Mouse (Mus musculus): ENCODE measurements at regions not wholly inside any gene's neighbourhood (a gene's known extent, or its start where the extent isn't known, plus 50 kb on each side); places are given as distances from the start of the nearest gene placed in this dataset.

DNA sequence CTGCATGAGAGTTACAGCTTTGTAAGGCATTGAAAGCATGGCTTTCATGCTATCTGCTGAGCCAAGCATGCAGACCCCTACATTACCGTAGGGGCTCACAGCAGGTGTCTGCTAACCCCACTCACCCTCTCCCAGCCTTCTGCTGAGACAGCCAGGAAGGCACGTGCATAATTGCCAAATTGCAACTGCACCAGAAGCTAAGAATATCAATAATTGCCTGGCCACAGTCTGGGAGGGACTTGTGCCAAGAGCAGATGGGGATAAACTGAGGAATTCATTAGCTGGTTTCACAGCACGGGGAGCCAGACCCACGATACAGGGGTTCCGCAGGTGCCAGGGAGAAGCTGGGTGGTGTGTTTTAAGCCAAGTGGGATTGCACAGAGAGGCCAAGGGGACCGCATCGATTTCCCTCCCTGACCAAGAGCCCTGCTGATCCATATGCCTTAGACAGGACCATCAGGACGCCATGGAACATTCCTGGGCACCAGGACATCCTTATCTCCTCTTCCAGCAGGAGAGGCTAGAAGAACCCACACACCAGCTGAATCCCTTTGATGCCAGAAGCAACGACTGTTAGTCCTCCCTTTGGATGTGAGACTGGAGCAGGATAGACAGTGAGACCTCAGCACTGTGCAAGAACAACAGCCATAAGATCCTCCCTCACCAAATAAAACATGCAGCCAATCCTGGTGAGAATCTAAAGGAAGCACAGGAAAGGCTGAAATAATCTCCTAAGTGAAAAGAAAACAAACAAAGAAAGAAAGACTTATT, 84.8 kb upstream of the Glrp1 start:
- H3K27me3 ChIP-seq (ENCODE audit: insufficient read depth, low read length), result no peaks in the 10 kb centered on the region; the same call in 1 of the 2 replicates
- H3K9me3 ChIP-seq (replicated peaks), result no peaks in the 10 kb centered on the region
- H3K36me3 ChIP-seq (replicated peaks), result no peaks in the 10 kb centered on the region
- no peak for DNase-seq (ENCODE audit: low spot score)
- no peak overlapping the region for H3K4me3 ChIP-seq (ENCODE audit: low read depth, low read length)
- TF ChIP-seq TAL1 (conservative IDR thresholded peaks at IDR 0.05; ENCODE audit: low read depth, low read length) (no peak), GATA1 (IDR thresholded peaks at IDR 0.05; ENCODE audit: borderline replicate concordance, low read length) (no peak), GATA2 (IDR thresholded peaks at IDR 0.05; ENCODE audit: borderline replicate concordance, low read depth, low read length) (no peak), POLR2AphosphoS5 (IDR thresholded peaks at IDR 0.05; ENCODE audit: insufficient replicate concordance, low read depth, low read length) (no peak), CTCF (IDR thresholded peaks at IDR 0.05; ENCODE audit: low read depth, low read length) (no peak)
- no peak for ATAC-seq (ENCODE audit: extremely low read depth, insufficient number of reproducible peaks, low FRiP score, poor library complexity, severe bottlenecking)
- no peaks in the 10 kb centered on the region for H3K4me1 ChIP-seq (ENCODE audit: insufficient read depth, low read depth, low read length)

DNA sequence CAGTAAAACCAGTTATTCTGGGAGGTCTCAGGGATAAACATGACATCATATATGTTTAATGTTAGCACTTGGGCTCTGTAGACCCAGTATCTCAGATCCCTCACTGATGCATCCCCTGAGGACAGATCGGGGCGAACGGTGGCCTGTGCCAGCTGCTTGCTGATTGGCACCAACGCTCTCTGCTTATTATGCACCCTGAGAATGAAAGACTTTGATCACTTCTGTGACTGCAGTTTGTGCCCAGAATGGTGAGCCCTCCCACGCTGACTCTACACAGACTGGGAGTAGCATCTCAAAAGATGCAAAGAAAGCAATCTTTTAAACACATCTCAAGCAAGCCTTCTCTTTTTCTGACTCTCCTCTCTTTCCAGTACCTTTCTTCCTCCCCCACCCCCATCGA, 82.2 kb upstream of the Glrp1 start:
- peaks cover 7% of the 10 kb centered on the region for H3K4me1 ChIP-seq (ENCODE audit: insufficient read depth, low read depth, low read length)
- H3K9me3 ChIP-seq (replicated peaks), result no peaks in the 10 kb centered on the region
- no peak for TF ChIP-seq GATA2 (IDR thresholded peaks at IDR 0.05; ENCODE audit: borderline replicate concordance, low read depth, low read length)
- no peak for TF ChIP-seq POLR2AphosphoS5 (IDR thresholded peaks at IDR 0.05; ENCODE audit: insufficient replicate concordance, low read depth, low read length)
- no peak for TF ChIP-seq CTCF (IDR thresholded peaks at IDR 0.05; ENCODE audit: low read depth, low read length)
- no peak for TF ChIP-seq GATA1 (IDR thresholded peaks at IDR 0.05; ENCODE audit: borderline replicate concordance, low read length)
- TF ChIP-seq TAL1 (conservative IDR thresholded peaks at IDR 0.05; ENCODE audit: low read depth, low read length), result no peak
- no peaks in the 10 kb centered on the region; the same call in 1 of the 2 replicates for H3K27me3 ChIP-seq (ENCODE audit: insufficient read depth, low read length)
- H3K4me3 ChIP-seq (ENCODE audit: low read depth, low read length), result no peak overlapping the region
- DNase-seq (ENCODE audit: low spot score) (no peak), ATAC-seq (ENCODE audit: extremely low read depth, insufficient number of reproducible peaks, low FRiP score, poor library complexity, severe bottlenecking) (no peak)
- no peaks in the 10 kb centered on the region for H3K36me3 ChIP-seq (replicated peaks)

DNA sequence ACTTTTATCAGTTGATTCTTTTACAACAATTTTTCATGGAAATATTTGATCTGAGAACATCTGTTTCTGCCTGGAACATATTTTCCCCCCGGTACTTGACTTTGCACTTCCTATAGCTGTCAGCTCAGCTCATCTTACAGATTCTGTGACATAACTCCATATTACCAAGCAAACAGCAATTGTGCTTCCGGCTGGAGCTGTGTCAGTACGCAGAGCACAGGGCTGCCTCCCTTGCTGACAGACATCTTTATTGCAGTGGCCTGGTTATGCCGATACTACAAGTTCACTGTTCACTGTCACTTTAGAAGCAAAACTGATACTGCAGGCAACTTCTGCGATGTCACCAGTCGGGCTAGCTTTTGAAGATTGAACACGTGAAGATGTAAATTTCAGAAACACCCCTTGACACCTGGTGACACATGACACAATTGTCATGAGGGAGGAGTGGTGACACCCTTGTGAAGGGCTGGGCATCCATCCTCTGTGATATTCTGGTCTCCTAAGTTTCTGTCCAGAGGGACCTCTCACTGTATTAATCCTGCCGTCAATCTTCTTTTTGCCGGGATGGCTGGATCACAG, 81.0 kb upstream of the Glrp1 start:
- TF ChIP-seq CTCF (IDR thresholded peaks at IDR 0.05; ENCODE audit: low read depth, low read length) (no peak), GATA2 (IDR thresholded peaks at IDR 0.05; ENCODE audit: borderline replicate concordance, low read depth, low read length) (no peak), TAL1 (conservative IDR thresholded peaks at IDR 0.05; ENCODE audit: low read depth, low read length) (no peak), GATA1 (IDR thresholded peaks at IDR 0.05; ENCODE audit: borderline replicate concordance, low read length) (no peak), POLR2AphosphoS5 (IDR thresholded peaks at IDR 0.05; ENCODE audit: insufficient replicate concordance, low read depth, low read length) (no peak)
- Histone ChIP-seq H3K36me3 (replicated peaks) (no peaks in the 10 kb centered on the region), H3K4me1 (ENCODE audit: insufficient read depth, low read depth, low read length) (peaks cover 11% of the 10 kb centered on the region), H3K4me3 (ENCODE audit: low read depth, low read length) (no peak overlapping the region), H3K27me3 (ENCODE audit: insufficient read depth, low read length) (no peaks in the 10 kb centered on the region; the same call in 1 of the 2 replicates), H3K9me3 (replicated peaks) (no peaks in the 10 kb centered on the region)
- no peak for ATAC-seq (ENCODE audit: extremely low read depth, insufficient number of reproducible peaks, low FRiP score, poor library complexity, severe bottlenecking)
- no peak for DNase-seq (ENCODE audit: low spot score)

DNA sequence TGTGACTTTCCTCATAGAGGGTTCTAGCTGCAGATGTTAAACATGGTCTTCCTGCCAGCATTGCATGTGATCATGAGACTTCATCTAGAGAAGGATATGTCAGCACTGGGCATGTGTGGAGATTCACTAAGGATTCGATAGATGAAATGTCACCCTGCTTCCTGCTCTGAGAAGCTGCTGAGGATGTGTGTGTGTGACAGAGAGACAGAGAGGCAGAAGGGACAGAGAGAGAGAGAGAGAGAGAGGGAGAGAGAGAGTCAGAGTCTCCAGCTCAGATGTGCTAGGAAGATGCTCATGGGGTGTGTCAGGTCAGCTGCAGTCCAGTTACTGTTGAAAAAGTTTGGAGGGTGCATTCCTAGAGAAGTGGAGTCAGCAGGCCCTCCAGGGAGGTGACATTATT, 78.9 kb upstream of the Glrp1 start:
- no peaks in the 10 kb centered on the region for H3K36me3 ChIP-seq (replicated peaks)
- peaks cover 11% of the 10 kb centered on the region for H3K4me1 ChIP-seq (ENCODE audit: insufficient read depth, low read depth, low read length)
- H3K27me3 ChIP-seq (ENCODE audit: insufficient read depth, low read length), result no peaks in the 10 kb centered on the region
- ATAC-seq (ENCODE audit: extremely low read depth, insufficient number of reproducible peaks, low FRiP score, poor library complexity, severe bottlenecking) (no peak), DNase-seq (ENCODE audit: low spot score) (no peak)
- TF ChIP-seq POLR2AphosphoS5 (IDR thresholded peaks at IDR 0.05; ENCODE audit: insufficient replicate concordance, low read depth, low read length), result no peak
- no peak for TF ChIP-seq GATA1 (IDR thresholded peaks at IDR 0.05; ENCODE audit: borderline replicate concordance, low read length)
- no peak for TF ChIP-seq GATA2 (IDR thresholded peaks at IDR 0.05; ENCODE audit: borderline replicate concordance, low read depth, low read length)
- no peak for TF ChIP-seq CTCF (IDR thresholded peaks at IDR 0.05; ENCODE audit: low read depth, low read length)
- TF ChIP-seq TAL1 (conservative IDR thresholded peaks at IDR 0.05; ENCODE audit: low read depth, low read length), result no peak
- H3K4me3 ChIP-seq (ENCODE audit: low read depth, low read length), result no peak overlapping the region
- H3K9me3 ChIP-seq (replicated peaks), result no peaks in the 10 kb centered on the region

DNA sequence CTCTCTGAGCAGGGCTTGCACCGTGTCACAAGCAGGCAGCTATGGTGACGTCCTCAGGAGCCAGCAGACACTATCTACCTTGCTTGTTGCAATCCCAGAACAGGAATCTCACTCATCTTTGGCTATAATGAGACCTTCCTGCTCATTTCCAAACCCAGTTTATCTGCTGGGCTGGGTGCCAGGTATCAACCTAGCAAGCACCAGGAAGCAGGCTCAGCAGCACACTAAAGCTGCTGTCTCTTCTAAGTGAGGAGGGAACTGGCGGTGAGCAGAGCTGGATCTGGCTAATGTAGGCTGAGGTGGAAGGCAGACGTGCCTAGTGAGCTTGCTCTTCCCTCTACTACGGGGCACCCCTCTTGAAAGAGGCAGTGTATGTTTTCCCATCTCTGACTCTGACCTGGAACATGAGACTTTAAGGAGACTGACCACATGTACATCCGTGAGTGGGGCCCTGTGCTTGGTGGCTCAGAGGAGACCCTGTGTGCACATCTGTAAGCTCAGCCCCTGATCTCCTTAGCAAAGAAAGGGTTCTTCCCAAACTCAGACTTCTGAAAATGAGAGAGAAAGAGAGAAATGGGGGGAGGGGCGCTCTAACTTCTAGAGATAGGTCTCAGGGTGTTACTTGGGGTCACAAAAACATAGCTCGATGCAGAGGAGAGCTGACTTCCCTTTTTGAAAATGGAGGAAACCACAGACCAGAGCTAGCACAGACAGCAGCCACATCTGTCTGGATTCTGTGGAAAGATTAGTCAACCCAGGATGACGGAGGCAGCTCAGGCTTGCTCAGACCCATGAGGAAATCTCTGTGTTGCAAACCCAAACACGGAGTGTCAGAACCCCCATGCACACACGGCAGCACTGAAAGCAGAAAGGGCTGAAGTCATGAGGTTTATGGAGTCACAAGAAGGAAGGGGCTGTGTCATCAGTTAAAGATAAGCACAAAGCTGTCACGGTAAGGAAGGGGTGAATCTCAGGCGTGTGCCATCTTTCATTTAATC, 77.3 kb upstream of the Glrp1 start:
- no peaks in the 10 kb centered on the region for H3K27me3 ChIP-seq (ENCODE audit: insufficient read depth, low read length)
- no peak for ATAC-seq (ENCODE audit: extremely low read depth, insufficient number of reproducible peaks, low FRiP score, poor library complexity, severe bottlenecking)
- H3K4me1 ChIP-seq (ENCODE audit: insufficient read depth, low read depth, low read length), result peaks cover 11% of the 10 kb centered on the region
- no peaks in the 10 kb centered on the region for H3K9me3 ChIP-seq (replicated peaks)
- no peak overlapping the region for H3K4me3 ChIP-seq (ENCODE audit: low read depth, low read length)
- H3K36me3 ChIP-seq (replicated peaks), result no peaks in the 10 kb centered on the region
- TF ChIP-seq TAL1 (conservative IDR thresholded peaks at IDR 0.05; ENCODE audit: low read depth, low read length), result no peak
- DNase-seq (ENCODE audit: low spot score), result no peak

DNA sequence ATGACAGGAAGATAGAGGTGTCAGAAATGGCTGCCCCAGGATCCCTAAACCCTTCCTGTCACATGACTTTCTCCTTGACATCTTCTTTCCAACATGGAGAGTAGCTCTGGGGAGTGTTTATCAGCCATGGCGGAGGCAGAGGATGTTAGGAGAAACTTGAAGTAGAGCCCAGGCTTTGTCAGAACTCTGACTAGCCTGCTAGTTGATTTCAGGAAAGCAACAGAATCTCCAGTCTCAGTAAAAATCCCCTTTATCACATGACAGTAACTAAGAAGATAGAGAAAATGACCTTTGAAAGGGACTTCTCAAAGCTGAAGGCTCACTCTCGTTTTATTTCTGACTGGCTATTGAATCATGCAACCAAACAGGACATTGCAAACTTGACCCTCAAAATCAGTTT, 76.3 kb upstream of the Glrp1 start:
- Histone ChIP-seq H3K4me1 (ENCODE audit: insufficient read depth, low read depth, low read length) (peaks cover 11% of the 10 kb centered on the region), H3K36me3 (replicated peaks) (no peaks in the 10 kb centered on the region), H3K27me3 (ENCODE audit: insufficient read depth, low read length) (no peaks in the 10 kb centered on the region), H3K9me3 (replicated peaks) (no peaks in the 10 kb centered on the region), H3K4me3 (ENCODE audit: low read depth, low read length) (no peak overlapping the region)
- TF ChIP-seq POLR2AphosphoS5 (IDR thresholded peaks at IDR 0.05; ENCODE audit: insufficient replicate concordance, low read depth, low read length), result no peak
- TF ChIP-seq CTCF (IDR thresholded peaks at IDR 0.05; ENCODE audit: low read depth, low read length), result no peak
- TF ChIP-seq TAL1 (conservative IDR thresholded peaks at IDR 0.05; ENCODE audit: low read depth, low read length), result no peak
- no peak for TF ChIP-seq GATA2 (IDR thresholded peaks at IDR 0.05; ENCODE audit: borderline replicate concordance, low read depth, low read length)
- TF ChIP-seq GATA1 (IDR thresholded peaks at IDR 0.05; ENCODE audit: borderline replicate concordance, low read length), result no peak
- DNase-seq (ENCODE audit: low spot score), result no peak
- no peak for ATAC-seq (ENCODE audit: extremely low read depth, insufficient number of reproducible peaks, low FRiP score, poor library complexity, severe bottlenecking)
